Mouse (Mus musculus) embryonic stem cell, embryonic (primary cell): ENCODE data around the gene Cmtr1.

Source experiments
- CTCF ChIA-PET, 4 experiments: fragments of 300-600 bp in 2 of 4; fragments of 350-600 bp in 2 of 4; sonication (Branson Sonifier 250); formaldehyde crosslinking; loops; one replicate each; lab custom pipeline; 2022; ENCODE audit warnings: inconsistent platforms in 2 of 4; lab: Charles Lee
- POLR2A ChIA-PET, 4 experiments: fragments of 300-600 bp in 2 of 4; fragments of 350-600 bp in 2 of 4; sonication (Branson Sonifier 250); formaldehyde crosslinking; loops; one replicate each; lab custom pipeline; 2022; ENCODE audit warnings: antibody characterized with exemption in 4 of 4, inconsistent platforms in 1 of 4; lab: Charles Lee

Gene Cmtr1

DNA sequence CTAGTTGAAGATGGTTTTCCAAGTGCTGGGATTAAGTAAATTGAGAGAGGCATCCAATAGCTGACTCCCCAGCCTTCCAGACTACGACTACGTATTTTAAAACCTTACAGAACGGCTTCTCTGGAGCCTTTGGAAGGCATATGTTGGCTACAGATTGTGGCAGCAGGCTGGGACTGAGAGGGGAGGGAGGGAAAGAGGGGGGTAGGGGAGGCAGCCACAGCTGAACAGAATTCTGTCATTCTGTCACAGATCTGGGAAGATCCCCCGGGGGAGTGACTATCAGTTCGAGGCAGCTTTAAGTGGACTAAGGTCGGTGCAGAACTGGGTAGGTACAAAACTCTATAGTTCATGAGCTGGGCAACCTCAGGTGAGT lies 71.5 kb downstream of the Cmtr1 start:
- POLR2A ChIA-PET: interaction anchor here in 1 of 4 experiments (0.6 kb wide), 2 partner anchors 40 to 86 kb away, joined by 3 to 4 read pairs; no protein-coding TSS in a partner anchor

DNA sequence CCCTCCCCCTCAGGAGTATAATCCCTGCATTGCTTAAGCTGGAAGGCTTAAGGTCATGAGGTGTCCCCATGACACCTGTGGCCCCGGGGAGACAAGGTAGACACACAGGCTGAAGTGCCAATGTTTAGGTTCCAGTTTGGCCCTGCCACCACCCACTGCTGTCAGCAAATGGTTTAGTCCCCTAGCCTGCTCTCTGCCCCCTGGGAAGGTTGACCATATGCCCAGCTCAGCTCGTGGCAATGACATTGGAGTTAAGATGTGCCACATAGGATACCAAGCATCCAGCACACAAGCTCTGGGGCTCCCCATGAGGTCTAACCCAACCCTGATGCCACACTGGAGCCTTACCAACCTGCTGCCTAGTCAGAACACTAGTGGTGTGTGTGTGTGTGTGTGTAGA lies 72.1 kb downstream of the Cmtr1 start:
- POLR2A ChIA-PET: interaction anchor here in 1 of 4 experiments (0.6 kb wide), 1 partner anchor 40 kb away, joined by 3 read pairs; no protein-coding TSS in a partner anchor

More for the DNA sequence above, 71.5 kb downstream of the Cmtr1 start:
- CTCF ChIA-PET: interaction anchor here (0.6 to 1.8 kb wide), 5 partner anchors 23 to 126 kb away, joined by 3 to 8 read pairs (median 4); no protein-coding TSS in a partner anchor

DNA sequence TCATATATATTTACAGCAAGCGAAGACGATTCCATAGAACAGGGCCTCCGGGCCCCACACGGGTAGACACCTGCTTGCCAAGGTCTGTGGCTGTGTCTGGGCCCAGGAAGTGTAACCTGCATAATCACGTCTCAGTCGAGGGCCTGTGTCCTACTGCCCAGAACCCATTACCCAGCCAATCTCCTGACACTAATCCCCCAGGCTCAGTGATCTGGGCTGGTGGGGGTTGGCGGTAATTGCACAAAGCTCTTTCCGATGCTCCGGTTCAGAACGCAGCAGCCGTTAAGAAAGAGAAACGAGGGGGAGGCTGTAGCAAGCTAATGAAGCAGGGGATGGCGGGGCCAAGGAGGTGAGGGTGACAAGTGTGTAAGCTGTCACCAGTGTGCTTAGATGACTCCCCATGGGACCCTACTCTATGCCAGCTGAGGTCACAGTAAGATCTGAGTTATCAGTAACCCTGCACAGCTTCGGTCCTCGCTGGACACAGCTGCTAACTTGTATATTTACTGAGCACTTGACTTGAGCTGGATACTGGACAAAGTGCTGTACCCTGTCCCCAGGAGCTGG lies 76.1 kb downstream of the Cmtr1 start:
- POLR2A ChIA-PET: interaction anchor here in 2 of 4 experiments (0.5 to 1.1 kb wide), 5 partner anchors 10 to 958 kb away, joined by 3 to 4 read pairs (median 3); partner anchors contain the start of gene Cmtr1 (in 1 of the 2)
- CTCF ChIA-PET: interaction anchor here (0.6 to 2.0 kb wide), 9 partner anchors 9 to 147 kb away, joined by 3 to 6 read pairs (median 4); no protein-coding TSS in a partner anchor

More for the DNA sequence above, 72.1 kb downstream of the Cmtr1 start:
- CTCF ChIA-PET: interaction anchor here in 1 of 4 experiments (0.6 kb wide), 1 partner anchor 93 kb away, joined by 3 read pairs; no protein-coding TSS in a partner anchor

DNA sequence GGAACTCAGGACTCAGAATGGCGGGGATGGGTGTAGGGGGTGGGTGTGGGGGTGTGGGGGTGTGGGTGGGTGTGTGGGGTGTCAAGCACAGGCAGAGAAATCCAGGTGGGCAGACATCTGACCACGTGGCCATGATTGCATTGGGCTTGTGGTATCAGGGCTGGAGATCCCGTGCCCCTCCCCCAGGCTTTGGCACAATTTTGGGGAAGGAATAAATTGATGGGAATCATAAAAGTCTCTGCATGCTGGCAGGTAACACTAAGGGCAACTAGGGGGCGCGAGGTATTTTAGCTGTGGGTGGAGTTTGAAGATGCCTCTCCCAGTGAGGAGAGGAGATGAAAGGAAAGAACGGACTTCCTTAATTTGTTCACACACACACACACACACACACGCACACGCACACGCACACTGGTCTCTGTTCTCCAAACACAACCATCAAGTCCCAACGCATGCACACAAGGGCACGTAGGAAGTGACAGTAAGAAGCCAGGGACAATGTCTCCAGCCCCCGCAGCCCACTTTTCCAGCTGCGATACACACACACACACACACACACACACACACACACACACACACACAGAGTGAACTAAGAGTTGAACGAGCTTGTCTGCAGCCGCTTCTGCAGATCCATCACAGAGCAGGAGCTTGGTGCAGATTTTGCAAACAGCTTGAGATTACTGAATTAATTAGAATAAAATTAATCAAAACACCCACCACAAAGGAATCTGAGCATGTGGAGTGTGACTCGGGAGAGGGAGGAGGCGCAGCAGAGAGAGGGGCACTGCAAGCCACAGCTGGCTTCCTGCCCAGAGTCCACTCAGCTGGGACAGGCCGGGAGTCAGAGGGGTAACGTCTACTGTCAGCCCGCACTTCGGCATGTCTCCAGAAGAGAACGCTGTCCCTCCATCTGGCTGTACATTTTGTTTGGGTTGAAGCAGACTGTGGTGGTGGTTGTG lies 77.7 kb downstream of the Cmtr1 start:
- CTCF ChIA-PET: interaction anchor here (0.6 to 2.4 kb wide), 12 partner anchors 17 to 1231 kb away, joined by 3 to 7 read pairs (median 3); no protein-coding TSS in a partner anchor
- POLR2A ChIA-PET: interaction anchor here in 3 of 4 experiments (0.6 to 1.3 kb wide), 3 partner anchors 10 to 48 kb away, joined by 3 to 4 read pairs (median 4); no protein-coding TSS in a partner anchor

DNA sequence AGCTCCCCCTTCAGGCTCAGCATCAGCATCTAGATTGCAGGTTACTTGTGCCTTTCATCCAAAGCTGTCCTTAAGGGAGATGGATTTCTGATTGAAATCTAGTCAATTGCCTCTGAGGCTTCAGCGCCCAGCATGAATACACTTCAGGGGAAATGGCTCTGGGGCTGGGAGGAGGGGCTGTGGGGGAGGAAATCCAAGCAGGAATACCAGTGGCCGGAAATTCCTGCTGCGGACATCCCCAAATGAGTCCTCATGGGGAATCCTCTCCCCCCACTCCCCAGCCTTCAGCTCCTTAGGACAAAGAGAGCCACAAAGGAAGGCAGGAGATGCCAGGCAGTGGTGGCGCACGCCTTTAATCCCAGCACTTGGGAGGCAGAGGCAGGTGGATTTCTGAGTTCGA lies 87.1 kb downstream of the Cmtr1 start:
- ChIA-PET CTCF (interaction anchor here in 3 of 4 experiments (0.8 to 2.0 kb wide), 7 partner anchors 11 to 135 kb away, joined by 3 to 17 read pairs (median 4); no protein-coding TSS in a partner anchor), POLR2A (interaction anchor here in 3 of 4 experiments (0.8 to 1.2 kb wide), 6 partner anchors 10 to 133 kb away, joined by 3 to 5 read pairs (median 4); partner anchors contain the start of genes Gm28043 (in 1 of the 3) and Rnf8 (in 1 of the 3))

DNA sequence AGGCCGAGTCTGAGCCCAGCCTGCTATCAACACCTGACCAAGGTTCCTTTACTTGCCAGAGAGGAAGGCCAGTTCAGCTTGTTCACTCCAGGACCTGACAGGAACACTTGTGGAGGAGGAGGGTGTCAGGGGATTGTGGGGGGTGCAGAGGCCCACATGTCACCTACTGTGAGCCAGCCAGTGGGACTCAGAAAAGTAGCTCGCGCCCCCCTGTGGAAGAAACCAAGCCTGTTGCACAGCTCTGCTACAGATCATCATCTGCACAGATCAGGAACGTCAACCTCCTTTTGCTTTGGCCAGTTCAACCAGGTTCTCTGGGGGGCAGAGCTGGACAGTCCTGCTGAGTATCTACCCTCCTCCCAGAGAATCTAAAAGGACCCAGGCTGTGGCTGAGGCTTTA lies 94.1 kb downstream of the Cmtr1 start:
- POLR2A ChIA-PET: interaction anchor here in 1 of 4 experiments (1.1 kb wide), 1 partner anchor 44 kb away, joined by 3 read pairs; no protein-coding TSS in a partner anchor
- CTCF ChIA-PET: interaction anchor here (0.6 to 2.0 kb wide), 20 partner anchors 8 to 473 kb away, joined by 3 to 12 read pairs (median 3); partner anchors contain the start of genes Gm28043 (in 1 of the 4) and Rnf8 (in 1 of the 4)
